Mouse (Mus musculus) inflammation-experienced regulatory T-cells, adult 6 months (primary cell): ENCODE data around the gene Zfp931. TPM values are rescaled to one million over a fixed set of nuclear protein-coding genes. Genes with fewer than 3 reads are reported as not detected.

Experiments used
- polyA plus RNA-seq, 3 experiments: library from polyadenylated mRNA; unstranded; fragments of 100-300 nt; shearing (Covaris generic); gene quantifications; one replicate each; pipeline ENCODE4 v1.2.1; 2017

Zfp931 gene
- polyA plus RNA-seq, 3 experiments from 2014 or later: 6.3 to 10.2 (median 8.3) TPM

Other genes starting within 250 kb of the Zfp931 start
- gene Gm14325, start 238.1 kb downstream of the Zfp931 start, polyA plus RNA-seq: 10 to 100 TPM; 15.9 to 21.7 (median 18.5) TPM
- gene Gm14327, start 181.4 kb downstream of the Zfp931 start, polyA plus RNA-seq: 1 to 10 TPM in 1 of 3 experiments, under 1 TPM in 1, not detected in 1; 0.65 to 1.0 TPM
- under 1 TPM in 1 of 3 experiments, not detected in 2; 0.83 TPM for gene Zfp972, start 152.9 kb downstream of the Zfp931 start, polyA plus RNA-seq
- gene Gm14326, start 121.2 kb downstream of the Zfp931 start, polyA plus RNA-seq: 10 to 100 TPM; 13.5 to 16.6 (median 16.5) TPM
- 10 to 100 TPM; 11.0 to 13.6 (median 11.0) TPM for gene Zfp971, start 55.2 kb downstream of the Zfp931 start, polyA plus RNA-seq
- gene Phactr3, start 40.5 kb upstream of the Zfp931 start, polyA plus RNA-seq: under 1 TPM in 2 of 3 experiments, not detected in 1; 0.11 to 0.40 TPM